Mouse (Mus musculus) liver, adult 2 months (tissue): ENCODE data around the gene Ube2v1.

Experiments
- CTCF ChIP-seq: fragments of 200-500 bp; IDR thresholded peaks from 2 replicates; pipeline ENCODE4 v1.5.1; 2011; ENCODE audit warnings: low read depth, low read length, control low read depth
- POLR2A ChIP-seq: fragments of 200-500 bp; IDR thresholded peaks from 2 replicates; pipeline ENCODE4 v1.6.1; 2011; ENCODE audit warnings: low read length, control low read depth; ENCODE audit not compliant: insufficient read depth; ENCODE audit errors: extremely low read depth

- TF ChIP-seq CTCF (no peak), POLR2A (no peak)
Measured at GRCm38 (mm10) chr2:167563035-167563434, 68.9 kb downstream of the Ube2v1 start.
